Mouse (Mus musculus): ENCODE measurements around the gene Dock4. TPM values are rescaled to one million over a fixed set of nuclear protein-coding genes. Genes with fewer than 3 reads are reported as not detected.

Dock4 gene
- 19.7 and 20.7 TPM in 2 replicates for total RNA-seq (2021)
- long read RNA-seq, partial matches to known transcripts = 4 of 10 reads
- long read RNA-seq, other reads (novel, unspliced or antisense) = 1 of 10 reads

- DNase-seq = peak; percentile 98
Measured at GRCm38 (mm10) chr12:40445648-40446449, at the start of gene Dock4, which contains the start of gene Zfp277. TSS of gene Dock4 (plus strand) at chr12:40445952. TSS of gene Zfp277 (minus strand) at chr12:40445902.

DNA sequence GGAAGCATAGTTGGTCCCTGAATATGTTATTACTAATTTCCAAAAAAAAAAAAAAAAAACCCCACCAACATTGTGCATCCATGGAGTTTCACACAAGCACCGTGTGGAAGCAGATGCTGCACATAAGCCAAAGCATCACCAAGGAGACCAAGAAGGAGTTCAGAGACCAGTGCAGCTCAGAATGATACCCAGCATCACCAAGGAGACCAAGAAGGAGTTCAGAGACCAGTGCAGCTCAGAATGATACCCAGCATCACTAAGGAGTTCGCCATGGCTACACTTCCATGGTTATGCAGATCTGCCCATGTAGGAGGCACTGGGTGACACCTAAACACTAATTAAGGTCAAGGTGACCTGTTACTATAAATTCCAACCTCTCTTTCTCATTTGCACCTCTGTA is 46.8 kb upstream of the Dock4 start:
- no peak for DNase-seq

- DNase-seq = no peak
Measured at GRCm38 (mm10) chr12:40399386-40399785, 46.4 kb upstream of the Dock4 start.

DNA sequence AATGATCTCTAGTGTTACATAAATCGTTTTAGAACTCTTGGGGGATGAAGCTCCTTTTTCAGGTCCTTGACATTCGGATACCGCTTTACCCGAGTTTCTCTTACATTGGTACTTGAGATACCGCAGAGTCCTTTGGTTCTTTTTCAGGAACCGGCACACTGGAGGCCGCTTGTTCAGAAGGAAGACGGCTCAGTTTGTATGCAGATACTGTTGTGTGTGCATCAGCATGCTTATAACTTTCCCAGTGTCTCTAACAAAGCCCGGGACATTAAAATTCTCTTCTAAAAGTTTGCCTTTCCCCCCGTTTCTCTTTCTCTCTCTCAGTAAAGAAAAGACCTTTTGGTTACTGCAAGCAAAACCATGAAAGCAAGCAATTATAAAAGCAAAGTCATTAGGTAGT is 45.9 kb upstream of the Dock4 start:
- DNase-seq = no peak

DNA sequence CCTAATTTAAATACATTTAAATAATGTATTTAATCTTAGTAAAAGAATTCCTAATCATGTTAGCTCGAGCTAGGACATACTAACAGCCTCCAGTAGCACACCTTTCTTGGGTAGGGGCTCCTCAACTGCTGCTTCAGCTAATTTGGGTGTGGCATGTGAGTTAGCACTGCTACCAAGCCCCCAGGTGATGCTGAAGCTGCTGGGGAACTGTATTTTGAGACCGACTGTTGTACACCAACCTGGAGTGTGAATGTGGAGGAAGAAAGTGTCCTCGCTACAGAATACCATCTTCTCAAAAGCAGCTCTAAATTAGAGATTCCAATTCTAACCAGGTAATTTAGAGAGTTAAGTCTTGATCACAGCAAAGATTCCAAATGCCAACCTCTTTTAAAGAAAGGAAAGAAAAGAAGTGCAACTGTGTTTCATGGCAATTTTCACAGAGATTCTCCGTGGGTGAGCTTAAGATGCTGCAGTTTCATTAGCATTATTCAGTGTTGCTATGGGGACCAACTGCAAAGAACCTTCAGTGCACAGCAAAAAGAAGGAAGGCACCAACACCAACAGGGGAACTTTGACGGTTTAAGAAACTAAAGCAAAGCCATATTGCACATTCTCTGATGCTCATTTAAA is 31.0 kb upstream of the Dock4 start:
- DNase-seq = no peak

- DNase-seq = peak; percentile 26
Measured at GRCm38 (mm10) chr12:40415312-40415925, 30.3 kb upstream of the Dock4 start.

DNA sequence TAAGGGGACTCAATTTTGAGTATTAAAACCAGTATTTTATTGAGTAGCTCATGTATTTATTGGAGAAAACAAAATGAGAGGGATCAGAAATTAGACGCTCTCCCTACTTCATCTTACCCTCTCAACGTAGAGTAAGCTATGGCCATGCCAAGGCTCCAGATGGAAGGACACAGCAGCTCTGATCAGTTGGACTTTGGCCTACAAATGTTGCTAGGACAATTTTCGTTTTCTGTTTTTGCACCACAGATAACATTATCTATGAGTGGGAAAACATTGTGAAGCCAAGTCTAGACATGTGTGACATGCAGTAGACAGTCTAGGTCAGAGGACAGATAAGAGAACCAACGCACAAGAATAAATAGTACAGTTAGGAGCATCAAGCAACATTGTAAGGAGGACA is 28.5 kb upstream of the Dock4 start:
- no peak for DNase-seq

DNA sequence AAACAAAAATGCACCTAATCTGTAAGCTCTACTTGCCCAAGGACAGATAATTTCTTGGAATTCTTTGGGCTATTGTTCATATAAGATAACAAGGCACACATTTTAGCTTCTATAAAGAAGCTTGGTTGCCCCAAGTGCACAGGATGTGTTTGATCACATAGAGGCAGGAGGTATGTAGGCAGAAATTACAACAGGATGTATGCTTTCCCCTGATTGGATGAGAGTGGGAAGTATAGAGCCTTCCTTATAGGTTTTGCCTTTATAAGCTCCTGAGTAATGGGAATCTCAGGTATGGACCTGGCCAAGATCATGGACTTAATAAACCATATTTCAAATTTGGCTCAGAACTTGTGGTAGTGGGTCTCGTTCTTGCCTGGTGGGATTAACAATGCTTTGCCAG is 20.8 kb upstream of the Dock4 start:
- no peak for DNase-seq

GRCm38 (mm10) chr12:40427606-40428005 is 18.1 kb upstream of the Dock4 start:
- DNase-seq = no peak

DNA sequence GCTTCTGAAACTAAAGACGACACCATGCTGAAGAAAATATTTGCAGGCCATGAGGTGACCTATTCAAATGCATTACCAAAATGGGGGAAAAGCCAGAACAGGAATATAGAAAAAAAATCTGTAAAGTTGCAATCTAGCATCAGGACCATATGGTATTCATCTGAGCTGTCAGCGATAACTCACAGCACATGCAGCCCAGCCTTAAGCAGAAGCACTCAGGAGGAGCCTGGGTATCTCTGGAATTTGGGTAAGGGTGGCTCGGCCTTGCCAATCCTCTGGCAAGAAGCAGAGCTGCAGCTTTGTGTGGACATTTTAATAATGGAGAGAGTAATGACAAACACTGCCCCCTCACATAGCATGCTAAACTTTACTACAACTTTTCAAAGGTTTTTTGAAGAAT is 15.8 kb upstream of the Dock4 start:
- DNase-seq = no peak

GRCm38 (mm10) chr12:40431075-40431474 is 14.7 kb upstream of the Dock4 start:
- DNase-seq = no peak

GRCm38 (mm10) chr12:40434101-40434500 is 11.7 kb upstream of the Dock4 start:
- DNase-seq = no peak

GRCm38 (mm10) chr12:40438049-40438448 is 7.7 kb upstream of the Dock4 start:
- DNase-seq = no peak

DNA sequence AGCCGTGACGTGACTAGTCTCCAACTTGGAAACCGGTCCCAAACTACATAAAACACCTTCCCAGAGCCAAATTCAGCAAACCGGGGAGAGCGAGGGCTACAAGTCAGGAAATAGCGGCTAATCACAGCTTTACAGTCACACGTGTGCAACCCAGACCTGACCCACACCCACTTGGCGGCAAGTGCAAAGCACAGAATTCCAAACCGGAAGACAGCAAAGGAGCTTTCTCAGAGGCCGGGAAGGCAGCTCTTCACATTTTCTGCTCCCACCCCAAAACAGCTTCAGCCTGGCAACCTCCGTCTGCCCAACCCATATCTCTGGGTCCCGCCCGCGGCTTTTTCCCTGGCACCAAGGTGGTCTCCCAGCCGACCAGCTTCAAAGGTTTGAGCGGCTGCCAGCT is 546 bp upstream of the Dock4 start:
- no peak for DNase-seq

GRCm38 (mm10) chr12:40446450-40447381 is 964 bp downstream of the Dock4 start:
- DNase-seq = peak; percentile 43

DNA sequence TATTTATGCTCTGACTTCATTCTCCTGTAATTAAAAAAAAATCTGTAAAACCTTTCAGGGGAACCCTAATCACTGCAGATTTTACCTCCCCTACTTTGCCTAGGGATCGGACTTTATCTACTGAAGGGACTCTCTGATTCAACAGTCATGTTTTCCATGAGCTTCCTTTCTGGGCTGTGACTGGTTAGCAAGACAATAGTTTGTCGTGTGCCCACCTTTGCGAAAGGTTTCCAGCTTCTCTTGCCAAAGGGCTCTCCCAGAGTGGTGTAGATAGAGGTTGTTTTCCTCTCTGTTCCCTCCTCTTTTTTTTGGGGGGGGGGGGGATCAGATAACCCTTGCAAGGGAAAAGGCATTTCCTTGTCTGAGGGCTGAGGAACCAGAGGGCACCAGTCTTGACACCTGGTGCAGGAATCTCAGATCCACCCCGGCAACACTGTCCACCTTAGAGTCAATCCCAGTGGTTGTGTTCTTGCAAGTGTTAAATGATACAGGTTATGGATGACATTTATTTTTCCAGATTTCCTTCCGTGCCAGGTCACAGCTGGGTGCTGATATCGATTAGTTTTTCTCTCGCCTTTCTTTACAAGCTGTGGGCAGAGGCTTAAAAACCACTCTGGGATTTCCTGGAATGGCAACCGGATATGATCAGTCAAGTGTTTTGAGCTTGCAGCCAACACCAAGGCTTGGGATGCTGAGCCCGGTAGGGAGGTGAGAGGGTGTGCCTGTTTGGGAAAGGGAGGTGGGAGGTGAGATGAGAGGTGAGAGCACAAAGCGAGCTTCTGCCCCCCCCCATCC is 2.0 kb downstream of the Dock4 start:
- DNase-seq = no peak

DNA sequence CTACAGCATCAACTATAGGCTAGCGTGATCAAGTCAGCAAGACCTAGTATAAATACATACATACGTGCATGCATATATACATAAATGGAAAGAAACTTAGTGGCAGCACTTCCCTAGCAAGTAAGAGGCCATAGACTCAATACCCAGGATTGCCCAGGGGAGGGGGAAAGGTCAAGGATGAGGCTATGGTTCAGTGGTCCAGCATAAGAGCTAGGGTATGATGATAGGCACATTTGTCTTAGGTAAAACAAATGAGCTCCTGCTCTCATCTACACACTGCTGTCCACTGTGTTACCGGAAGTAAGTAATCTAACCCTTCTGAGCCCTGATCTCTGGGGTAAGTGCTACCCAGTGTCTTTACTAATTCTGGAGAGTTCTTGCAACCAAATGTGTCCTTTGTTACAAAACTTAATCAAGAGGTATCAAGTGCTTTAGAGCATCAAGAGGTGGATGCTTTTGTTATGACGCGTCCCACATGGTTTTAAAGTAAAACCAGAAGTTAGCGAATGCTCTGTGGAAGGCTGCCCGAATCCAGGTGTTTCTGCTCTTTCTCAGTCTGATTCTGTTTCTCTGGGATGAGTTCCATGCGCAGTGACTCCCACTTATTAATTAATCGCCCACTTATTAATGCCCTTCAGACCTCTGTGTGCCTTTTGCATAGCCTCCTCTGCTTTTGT is 3.5 kb downstream of the Dock4 start:
- DNase-seq = no peak

GRCm38 (mm10) chr12:40456517-40456916 is 10.8 kb downstream of the Dock4 start:
- no peak for DNase-seq

DNA sequence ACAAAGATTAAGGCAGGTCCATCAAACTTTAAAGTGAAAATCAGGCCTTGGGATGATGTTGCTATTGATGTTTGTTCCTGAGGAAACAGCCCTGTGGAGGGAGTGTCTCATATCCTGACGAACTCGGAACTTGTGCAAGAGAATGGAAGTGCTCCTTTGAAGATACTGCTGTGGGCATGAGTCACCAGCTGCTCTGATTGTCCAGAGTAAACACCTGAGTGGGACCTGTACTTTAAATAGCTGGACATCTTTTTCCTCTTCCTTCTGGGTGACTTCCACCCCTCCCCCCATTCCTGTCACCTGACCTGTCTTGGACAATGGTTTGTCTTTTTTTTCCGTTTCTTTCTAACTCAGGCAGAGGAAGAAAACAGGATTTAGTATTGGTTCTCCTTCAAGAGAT is 13.2 kb downstream of the Dock4 start:
- DNase-seq = peak; percentile 17

DNA sequence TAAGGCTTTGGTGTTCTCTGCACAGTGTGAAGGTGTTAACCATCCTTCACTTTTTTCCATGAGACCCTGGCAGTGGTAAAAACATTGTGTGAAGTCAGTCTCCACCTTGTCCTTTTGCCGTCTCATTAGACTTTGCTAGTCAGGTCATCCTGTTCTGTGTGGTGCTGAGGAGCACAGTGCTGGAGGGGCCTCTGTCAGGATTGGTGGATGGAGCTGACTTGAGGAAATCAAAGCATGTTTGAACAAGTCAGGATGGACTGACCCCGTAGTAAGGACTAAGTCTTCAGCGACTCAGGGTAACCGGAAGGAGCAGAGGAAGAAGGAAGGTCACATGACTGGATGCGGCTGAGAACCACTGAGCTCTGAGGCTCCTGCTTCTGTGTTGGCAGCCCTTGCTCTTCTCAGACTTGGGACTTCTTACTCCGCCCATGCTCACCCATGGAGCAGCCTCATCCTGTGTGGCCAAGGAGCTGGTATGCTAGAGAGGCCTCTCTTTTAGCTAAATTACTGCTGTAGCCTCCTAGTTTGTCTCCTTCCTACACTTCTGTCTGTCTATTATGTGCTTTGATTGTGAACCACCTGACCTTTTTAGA is 14.0 kb downstream of the Dock4 start:
- no peak for DNase-seq

All from adrenal gland, postnatal 25 days (tissue).